9 mouse cellular contexts compared by ENCODE assay signal in genomic region chr2:166415481-166415965, GRCm38 (mm10).
DNase-seq lines count a peak whose midpoint lies in the region; ATAC-seq lines count a peak whose summit lies in the region.
"Had no signal": no experiment of that assay in that cellular context is flagged by ENCODE, and none has a peak within 500 bp of the region (broad histone marks: within the 10 kb centered on the region; RNA-seq: fewer than 3 reads in every experiment).

No protein-coding gene starts in this region.

- DNase-seq in kidney, adult 9 months = no peak
- DNase-seq in forelimb bud, embryonic 11.5 days (ENCODE audit: low read depth, low spot score) = peak; percentile 76
- peak; percentile 23 for DNase-seq in lung, postnatal 36 days
- DNase-seq in layer of hippocampus, adult 11-12 months (ENCODE audit: low spot score) = no peak
- no peak for DNase-seq in layer of hippocampus, adult 18-20 months (ENCODE audit: low spot score in 2 of 2)
- no peak for DNase-seq in left cerebral cortex, postnatal 25 days (ENCODE audit: low spot score in 2 of 2)

- WGBS in kidney, embryonic 15.5 days = 51% methylated on average over 16 of the region's 16 CpGs
- 52% methylated on average over 16 of the region's 16 CpGs for WGBS in hindbrain, embryonic 13.5 days

- no peak overlapping the region for H3K4me3 ChIP-seq in kidney, embryonic 15.5 days (replicated peaks)
- no peak overlapping the region for H3K4me3 ChIP-seq in hindbrain, embryonic 13.5 days

- H3K36me3 ChIP-seq in kidney, embryonic 15.5 days = no peaks in the 10 kb centered on the region
- H3K36me3 ChIP-seq in hindbrain, embryonic 13.5 days = no peaks in the 10 kb centered on the region

- 0 out of 2 replicates have a peak overlapping the region, but pooled peaks have one; percentile 0 for H3K27ac ChIP-seq in kidney, embryonic 15.5 days
- H3K27ac ChIP-seq in hindbrain, embryonic 13.5 days = peak overlapping the region; percentile 58

- intact Hi-C loops in left cerebral cortex, postnatal 25 days (cut with DNase I) = loop anchor here (5.0 kb wide), 2 partner anchors 143 to 258 kb away; partner anchors contain the start of gene Sulf2

- no peak overlapping the region for H3K4me2 ChIP-seq in kidney, embryonic 15.5 days
- H3K4me2 ChIP-seq in hindbrain, embryonic 13.5 days = no peak overlapping the region
- H3K4me2 ChIP-seq: midbrain, embryonic 11.5 days had no signal

- ATAC-seq in kidney, embryonic 15.5 days (replicated peaks; ENCODE audit: low FRiP score) = peak; percentile 49; the same call in 1 of the 2 replicates
- no peak for ATAC-seq in hindbrain, embryonic 13.5 days (ENCODE audit: low FRiP score)

- H3K9ac ChIP-seq in kidney, embryonic 15.5 days = no peak overlapping the region
- H3K9ac ChIP-seq in hindbrain, embryonic 13.5 days = no peak overlapping the region

- H3K4me1 ChIP-seq in kidney, embryonic 15.5 days = peaks cover 33% of the 10 kb centered on the region
- peaks cover 56% of the 10 kb centered on the region for H3K4me1 ChIP-seq in hindbrain, embryonic 13.5 days (replicated peaks)

- H3K27me3 ChIP-seq in kidney, embryonic 15.5 days = peaks cover 13% of the 10 kb centered on the region
- peaks cover 22% of the 10 kb centered on the region; the same call in 1 of the 2 replicates for H3K27me3 ChIP-seq in hindbrain, embryonic 13.5 days

- no peaks in the 10 kb centered on the region for H3K9me3 ChIP-seq in kidney, embryonic 15.5 days (replicated peaks)
- no peaks in the 10 kb centered on the region for H3K9me3 ChIP-seq in hindbrain, embryonic 13.5 days

Comparison
In these comparisons a context has a peak if more than half of its experiments do, and no peak if none do; other contexts are left out.
1. DNase-seq: peak in forelimb bud, embryonic 11.5 days (single experiment) and lung, postnatal 36 days (single experiment); none in kidney, adult 9 months (single experiment), layer of hippocampus, adult 11-12 months (single experiment), layer of hippocampus, adult 18-20 months (0 of 2) and left cerebral cortex, postnatal 25 days (0 of 2).